Mouse (Mus musculus) G1E (cell line): Measurements from ENCODE around the gene Usp42.

ENCODE experiments used
- CTCF ChIP-seq: IDR thresholded peaks from 2 replicates; pipeline ENCODE4 v1.5.1; 2012; ENCODE audit warnings: low read depth, low read length, inconsistent platforms, mixed read lengths
- POLR2AphosphoS5 ChIP-seq: IDR thresholded peaks from 2 replicates; pipeline ENCODE4 v1.6.1; 2012; ENCODE audit warnings: low read depth, low read length, inconsistent platforms; ENCODE audit not compliant: insufficient replicate concordance

DNA sequence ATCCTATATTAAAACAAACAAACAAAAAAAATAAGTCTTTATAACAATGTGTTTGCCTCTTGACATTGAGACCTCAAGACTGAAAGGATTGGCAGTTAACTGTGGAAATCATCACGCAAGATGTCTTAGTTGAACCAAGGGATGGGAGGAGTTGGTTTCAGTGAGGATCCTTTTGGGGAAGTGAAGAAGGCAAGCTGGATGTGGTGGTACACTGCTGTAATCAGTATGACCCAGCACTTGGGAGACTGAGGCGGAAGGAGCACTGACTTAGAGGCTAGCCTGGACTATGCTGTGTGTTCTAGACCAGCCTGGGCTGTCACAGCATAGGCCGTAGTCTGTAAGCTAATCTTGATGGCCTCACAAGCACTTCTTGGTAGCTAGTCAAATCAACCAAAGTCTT is 28.4 kb upstream of the Usp42 start:
- TF ChIP-seq CTCF (no peak), POLR2AphosphoS5 (no peak)
